Mouse (Mus musculus) midbrain, embryonic 13.5 days (tissue): ENCODE data around the gene Rras. TPM values are rescaled to one million over a fixed set of nuclear protein-coding genes. Genes with fewer than 3 reads are reported as not detected.

Experiments used
- ATAC-seq: fragments of 200-750 bp; cut with Nextera tagmentation; 2 replicates; pipeline ENCODE4 v1.8.0; 2017; ENCODE audit warnings: mild to moderate bottlenecking, moderate TSS enrichment, moderate library complexity
- H3K27ac ChIP-seq: fragments of 300-500 bp; sonication (generic); 2 replicates; pipeline ENCODE4 v1.5.1; 2015; ENCODE audit warnings: inconsistent platforms, mild to moderate bottlenecking, moderate library complexity
- H3K27me3 ChIP-seq: fragments of 300-500 bp; sonication (generic); 2 replicates; pipeline ENCODE4 v1.6.1; 2015; ENCODE audit warnings: mild to moderate bottlenecking, inconsistent platforms
- H3K36me3 ChIP-seq: fragments of 300-500 bp; sonication (generic); 2 replicates; pipeline ENCODE4 v1.6.1; 2015; ENCODE audit warnings: mild to moderate bottlenecking, inconsistent platforms
- H3K4me1 ChIP-seq: fragments of 300-500 bp; sonication (generic); replicated peaks from 2 replicates; pipeline ENCODE4 v1.6.1; 2015; ENCODE audit warnings: inconsistent platforms
- H3K4me2 ChIP-seq: fragments of 300-500 bp; sonication (generic); replicated peaks from 2 replicates; pipeline ENCODE4 v1.6.1; 2015; ENCODE audit warnings: moderate library complexity, mild to moderate bottlenecking, inconsistent platforms
- H3K4me3 ChIP-seq: fragments of 300-500 bp; sonication (generic); replicated peaks from 2 replicates; pipeline ENCODE4 v1.5.1; 2015; ENCODE audit warnings: mild to moderate bottlenecking, inconsistent platforms
- H3K9ac ChIP-seq: fragments of 300-500 bp; sonication (generic); replicated peaks from 2 replicates; pipeline ENCODE4 v1.6.1; 2015; ENCODE audit warnings: mild to moderate bottlenecking, inconsistent platforms
- H3K9me3 ChIP-seq: fragments of 300-500 bp; sonication (generic); 2 replicates; pipeline ENCODE4 v1.6.1; 2016; ENCODE audit warnings: mild to moderate bottlenecking, inconsistent platforms
- WGBS: fragments of 180-500 bp; shearing (Covaris S2); methylation state at CpG from one replicate; pipeline ENCODE4 v1.1.7; 2015; 5-methylcytosine and 5-hydroxymethylcytosine counted together
- polyA plus RNA-seq: library from polyadenylated mRNA; unstranded; fragments of >200 nt; fragmentation: Nextera tagmentation; extraction: Ambion mirVana; gene quantifications from 2 replicates; pipeline ENCODE4 v1.2.1, GENCODE M21; 2015

Rras gene
- 8.4 and 9.6 TPM in 2 replicates for polyA plus RNA-seq

DNA sequence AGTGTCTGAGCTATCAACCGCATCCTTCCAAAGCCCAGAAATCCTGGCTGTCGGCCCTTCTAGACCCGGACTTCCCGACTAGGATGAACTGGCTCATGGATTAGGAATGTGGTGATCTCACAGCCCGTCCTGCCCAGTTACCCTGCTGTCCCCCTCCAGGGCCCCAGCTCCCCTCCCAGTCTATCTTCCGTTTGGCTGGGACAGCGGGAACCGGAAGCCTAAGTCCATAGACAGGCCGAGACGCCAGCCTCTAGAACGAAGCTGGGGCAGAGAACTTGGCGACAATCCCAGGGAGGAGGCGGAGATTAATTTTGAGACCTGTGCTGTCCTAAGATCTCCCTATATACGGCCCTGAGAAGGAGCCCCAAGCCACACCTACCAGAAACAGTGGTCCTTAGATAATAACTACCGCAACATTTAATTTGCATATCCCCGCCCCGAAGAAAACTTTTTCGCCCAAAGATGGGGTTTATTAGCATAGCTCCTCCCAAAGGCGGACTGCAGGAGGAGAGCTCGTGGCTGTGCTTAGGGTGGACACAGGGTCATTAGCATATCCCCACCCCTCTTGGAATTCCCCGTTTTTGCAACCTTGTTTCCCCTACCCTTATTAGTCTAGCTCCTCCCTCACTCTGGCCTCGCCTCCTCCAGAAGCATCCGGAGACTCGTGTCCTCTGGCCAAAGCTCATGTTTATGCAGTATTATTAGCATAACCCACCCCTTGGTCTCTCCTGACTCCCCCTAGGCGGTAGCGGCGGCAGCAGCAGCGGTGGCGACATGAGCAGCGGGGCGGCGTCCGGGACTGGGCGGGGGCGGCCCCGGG is at the start of gene Rras:
Gene Rras, plus strand, starts transcription at position 720 of the 820 bp plus-strand sequence.
- 0% methylated on average over 36 of the region's 36 CpGs for WGBS
- H3K9me3 ChIP-seq = no peaks in the 10 kb centered on the region
- H3K9ac ChIP-seq = peak within 1 kb of the TSS; percentile 71
- peaks cover 16% of the 10 kb centered on the region for H3K36me3 ChIP-seq
- H3K4me3 ChIP-seq = peak within 1 kb of the TSS; percentile 95
- peaks cover 42% of the 10 kb centered on the region for H3K4me1 ChIP-seq
- H3K27ac ChIP-seq = peak within 1 kb of the TSS; percentile 80
- peak; percentile 85 for ATAC-seq
- H3K27me3 ChIP-seq = peaks cover 7% of the 10 kb centered on the region; the same call in 1 of the 2 replicates
- H3K4me2 ChIP-seq = peak within 1 kb of the TSS; percentile 76

DNA sequence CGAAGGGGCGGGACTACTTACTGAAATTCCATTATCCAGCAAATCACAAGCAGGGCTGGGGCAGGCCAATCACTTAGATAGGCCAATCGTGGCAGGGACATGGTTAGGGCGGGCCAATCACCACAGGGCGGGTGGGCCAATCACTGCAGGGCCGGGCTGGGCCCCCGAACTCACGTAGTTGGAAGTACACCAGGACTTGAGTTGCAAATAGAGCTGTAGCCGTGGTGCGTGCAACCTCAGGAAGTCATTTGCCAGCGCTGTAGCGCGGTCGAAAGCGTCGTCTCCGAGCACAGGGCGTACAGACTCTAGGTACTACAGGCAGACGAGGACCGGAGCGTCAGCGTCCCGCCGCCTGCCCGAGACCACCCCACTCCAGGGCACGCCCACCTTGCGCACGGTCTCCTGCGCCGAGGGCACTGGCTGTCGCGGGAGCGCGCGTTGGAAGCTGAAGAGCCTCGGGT is 47.5 kb upstream of the Rras start:
- peak overlapping the region; percentile 71 for H3K9ac ChIP-seq
- peak; percentile 96 for ATAC-seq
- peak overlapping the region; percentile 86 for H3K27ac ChIP-seq
- no peaks in the 10 kb centered on the region for H3K27me3 ChIP-seq
- H3K4me2 ChIP-seq = peak overlapping the region; percentile 77
- no peaks in the 10 kb centered on the region for H3K9me3 ChIP-seq
- H3K4me1 ChIP-seq = peaks cover 45% of the 10 kb centered on the region
- under 1% methylated on average over 36 of the region's 36 CpGs for WGBS
- peak overlapping the region; percentile 55 for H3K4me3 ChIP-seq
- H3K36me3 ChIP-seq = peaks cover 29% of the 10 kb centered on the region

DNA sequence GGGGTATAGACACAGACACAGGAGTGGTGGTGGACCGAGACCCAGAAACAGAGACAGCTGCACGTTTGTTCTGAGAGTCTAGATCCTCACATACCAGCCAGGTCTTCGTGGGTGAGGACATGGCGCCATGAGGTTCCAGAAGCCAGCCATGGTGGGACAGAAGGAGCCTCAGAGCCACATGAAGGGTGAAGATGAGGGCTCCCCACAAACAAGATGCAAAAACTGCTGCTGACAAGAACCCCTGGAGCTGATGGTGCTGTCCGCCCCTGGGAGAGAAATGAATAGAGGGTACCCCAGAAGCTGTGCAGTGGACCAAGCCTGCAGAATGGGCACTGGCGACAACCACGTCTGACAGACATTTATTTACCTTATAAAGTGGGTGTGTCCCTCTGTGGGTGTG is 46.6 kb upstream of the Rras start:
- Histone ChIP-seq H3K9me3 (no peaks in the 10 kb centered on the region), H3K4me3 (peak overlapping the region; percentile 55), H3K4me2 (peak overlapping the region; percentile 77), H3K36me3 (peaks cover 29% of the 10 kb centered on the region), H3K27me3 (no peaks in the 10 kb centered on the region), H3K4me1 (peaks cover 50% of the 10 kb centered on the region), H3K27ac (peak overlapping the region; percentile 86), H3K9ac (peak overlapping the region; percentile 71)
- no peak for ATAC-seq
- 78% methylated on average over 7 of the region's 7 CpGs for WGBS

DNA sequence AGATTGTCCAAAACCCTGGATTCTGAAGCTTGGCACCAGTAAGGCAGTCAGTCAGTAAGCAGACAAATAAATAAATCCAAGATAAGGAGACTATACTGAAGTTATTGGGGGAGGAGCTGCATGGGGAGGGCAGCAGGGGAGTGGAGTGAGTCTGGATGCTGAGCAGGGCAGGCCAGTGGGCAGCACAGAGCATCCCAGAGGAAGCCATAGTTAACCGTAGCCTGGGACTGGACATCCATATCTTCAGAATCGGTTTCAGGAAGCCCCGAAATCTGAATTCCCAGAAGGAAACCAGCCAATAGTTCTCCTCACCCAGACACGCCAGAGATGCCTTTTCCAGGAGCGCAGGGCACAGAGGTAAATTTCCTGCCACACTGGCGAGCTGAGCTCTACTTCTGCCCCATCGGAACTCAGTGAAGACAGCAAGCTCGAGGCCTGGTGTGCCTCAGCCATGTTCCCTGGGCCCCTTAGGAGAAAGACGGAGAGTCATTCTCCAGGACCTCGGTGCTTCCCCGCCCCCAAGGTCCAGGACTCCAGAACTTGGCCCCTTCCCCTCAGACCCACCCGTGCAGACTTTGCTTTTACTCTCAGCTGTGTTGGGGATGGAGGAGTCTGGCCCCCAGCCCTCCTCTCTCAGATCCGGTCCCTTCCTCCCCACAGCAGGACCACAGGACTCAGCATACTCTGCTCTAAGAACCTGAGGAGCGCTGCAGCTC is 44.2 kb upstream of the Rras start:
- Histone ChIP-seq H3K9ac (peak overlapping the region; percentile 77), H3K27me3 (no peaks in the 10 kb centered on the region), H3K4me2 (peak overlapping the region; percentile 93), H3K36me3 (peaks cover 35% of the 10 kb centered on the region), H3K27ac (peak overlapping the region; percentile 97), H3K9me3 (no peaks in the 10 kb centered on the region), H3K4me1 (peaks cover 50% of the 10 kb centered on the region), H3K4me3 (peak overlapping the region; percentile 58)
- ATAC-seq = no peak
- WGBS = 26% methylated on average over 14 of the region's 14 CpGs

DNA sequence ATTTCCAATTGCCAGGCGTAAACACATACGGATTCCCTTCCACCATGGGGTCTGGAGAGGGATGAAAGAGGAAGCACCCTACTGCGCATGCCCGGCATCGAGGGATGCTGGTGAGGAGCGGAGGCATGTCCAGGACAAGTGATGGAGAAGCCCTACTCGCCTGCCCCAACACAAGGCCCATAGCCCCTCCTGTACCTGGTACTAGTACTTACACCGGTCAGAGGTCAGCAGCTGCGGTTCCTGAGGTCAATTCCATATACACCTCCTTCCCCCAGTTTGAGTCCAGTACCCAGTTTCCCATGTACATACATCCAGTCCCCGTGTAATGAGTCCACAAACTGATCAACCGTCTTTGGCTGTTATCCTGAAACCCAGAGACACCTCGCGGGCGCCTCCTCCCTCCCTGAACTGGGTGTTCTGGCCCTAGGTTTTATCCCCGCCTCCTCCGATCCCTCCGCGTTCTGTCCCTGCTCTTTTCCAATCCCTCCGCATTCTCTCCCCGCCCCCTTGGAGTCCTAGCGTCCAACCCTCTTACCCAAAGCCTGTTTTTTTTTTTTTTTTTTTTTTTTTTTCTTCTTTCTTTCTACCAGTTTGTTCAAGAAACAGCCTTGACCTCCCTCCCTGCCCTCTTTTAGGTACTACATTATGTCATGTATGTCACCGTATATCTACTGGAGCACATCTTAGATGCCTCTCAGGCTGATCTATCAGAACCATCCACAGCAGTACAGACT is 43.2 kb upstream of the Rras start, which contains the start of gene Cpt1c:
Gene Cpt1c, minus strand, starts transcription at position 469 of the 734 bp plus-strand sequence.
- under 1% methylated on average over 22 of the region's 22 CpGs for WGBS
- no peaks in the 10 kb centered on the region for H3K27me3 ChIP-seq
- H3K4me3 ChIP-seq = peak within 1 kb of the TSS; percentile 58
- peaks cover 48% of the 10 kb centered on the region for H3K4me1 ChIP-seq
- H3K9ac ChIP-seq = peak within 1 kb of the TSS; percentile 77
- H3K9me3 ChIP-seq = no peaks in the 10 kb centered on the region
- H3K27ac ChIP-seq = peak within 1 kb of the TSS; percentile 97
- ATAC-seq = peak; percentile 65
- peaks cover 44% of the 10 kb centered on the region for H3K36me3 ChIP-seq
- peak within 1 kb of the TSS; percentile 93 for H3K4me2 ChIP-seq

DNA sequence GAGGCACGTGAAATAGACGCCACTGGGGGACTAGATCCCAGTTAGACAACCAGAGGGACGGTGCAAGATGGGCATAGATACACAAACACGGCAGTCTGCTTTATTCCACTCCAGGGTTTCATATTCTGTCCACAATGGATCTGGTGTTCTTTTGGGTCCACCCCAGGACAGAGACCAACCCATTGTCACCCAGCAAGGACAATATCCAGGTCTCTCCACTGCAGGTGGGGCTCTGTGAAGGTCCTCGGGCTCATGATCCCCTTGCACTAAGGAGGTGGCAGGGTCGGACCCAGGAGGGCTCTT is 42.7 kb upstream of the Rras start:
- no peak for ATAC-seq
- no peaks in the 10 kb centered on the region for H3K9me3 ChIP-seq
- peak overlapping the region; percentile 93 for H3K4me2 ChIP-seq
- H3K4me3 ChIP-seq = peak overlapping the region; percentile 58
- H3K27me3 ChIP-seq = no peaks in the 10 kb centered on the region
- H3K4me1 ChIP-seq = peaks cover 44% of the 10 kb centered on the region
- peaks cover 49% of the 10 kb centered on the region for H3K36me3 ChIP-seq
- H3K9ac ChIP-seq = peak overlapping the region; percentile 42; the same call in 1 of the 2 replicates
- WGBS = 21% methylated on average over 6 of the region's 6 CpGs
- H3K27ac ChIP-seq = peak overlapping the region; percentile 97

DNA sequence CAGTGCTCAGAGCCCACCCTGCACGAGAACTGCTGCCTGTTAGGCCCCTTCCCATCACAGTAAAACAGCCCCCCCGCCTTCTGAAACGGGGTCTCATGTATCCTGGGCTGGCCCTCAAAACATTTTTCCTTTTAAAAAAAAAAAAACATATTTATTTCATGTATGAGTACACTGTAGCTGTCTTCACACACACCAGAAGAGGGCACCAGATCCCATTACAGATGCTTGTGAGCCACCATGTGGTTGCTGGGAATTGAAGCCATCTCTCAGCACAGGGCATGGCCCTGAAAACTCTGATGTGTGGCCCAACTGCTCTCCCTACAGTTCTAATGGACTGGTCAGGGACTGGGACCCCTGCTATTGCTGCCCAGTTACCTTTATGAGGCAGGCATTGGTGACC is 39.5 kb upstream of the Rras start:
- no peaks in the 10 kb centered on the region for H3K27me3 ChIP-seq
- no peak for ATAC-seq
- no peaks in the 10 kb centered on the region for H3K9me3 ChIP-seq
- H3K4me3 ChIP-seq = no peak overlapping the region
- no peak overlapping the region for H3K4me2 ChIP-seq
- WGBS = 99% methylated on average over 3 of the region's 3 CpGs
- no peak overlapping the region for H3K9ac ChIP-seq
- no peak overlapping the region for H3K27ac ChIP-seq
- H3K36me3 ChIP-seq = peaks cover 77% of the 10 kb centered on the region
- H3K4me1 ChIP-seq = peaks cover 21% of the 10 kb centered on the region

DNA sequence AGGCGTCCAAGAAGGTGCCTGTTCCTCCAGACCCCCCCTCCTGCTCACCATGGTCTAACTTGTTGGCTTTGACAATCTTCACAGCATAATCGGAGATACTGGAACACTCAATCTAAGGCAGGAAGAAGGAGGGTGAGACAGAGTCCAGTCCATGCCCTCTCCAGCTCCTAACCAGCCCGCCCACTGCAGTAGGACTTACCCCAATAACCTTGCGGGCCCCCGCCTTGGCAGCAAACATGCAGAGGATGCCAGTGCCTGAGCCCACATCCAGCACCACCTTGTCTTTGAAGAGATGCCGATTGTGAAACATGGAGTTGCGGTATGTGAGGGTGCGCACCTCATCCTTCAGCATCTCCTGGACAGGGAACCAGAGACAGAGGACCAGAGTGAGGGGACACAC is 36.2 kb upstream of the Rras start:
- Histone ChIP-seq H3K27me3 (no peaks in the 10 kb centered on the region), H3K36me3 (peaks cover 63% of the 10 kb centered on the region), H3K9me3 (no peaks in the 10 kb centered on the region), H3K9ac (no peak overlapping the region), H3K4me3 (no peak overlapping the region), H3K27ac (no peak overlapping the region), H3K4me1 (peaks cover 25% of the 10 kb centered on the region), H3K4me2 (no peak overlapping the region)
- no peak for ATAC-seq
- WGBS = 95% methylated on average over 8 of the region's 8 CpGs

DNA sequence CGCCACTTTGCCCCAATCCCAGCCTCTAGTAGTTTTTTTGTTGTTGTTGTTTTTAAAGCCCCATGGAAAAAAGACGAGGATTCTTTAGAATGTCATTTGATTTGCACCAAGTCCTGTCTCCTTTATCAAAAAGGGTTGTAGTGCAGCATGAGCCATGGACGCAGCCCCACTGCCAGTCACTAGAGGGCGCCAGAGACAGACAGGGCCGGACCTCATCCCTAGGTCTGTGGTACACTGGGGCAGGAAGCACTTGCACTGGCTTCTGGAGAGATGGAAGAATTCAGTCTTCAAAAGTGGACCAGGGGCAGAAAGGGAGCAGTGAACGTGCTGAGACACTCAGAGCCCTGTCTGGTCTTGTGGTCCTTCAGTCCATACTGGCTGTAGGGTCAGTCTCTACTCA is 34.7 kb upstream of the Rras start:
- Histone ChIP-seq H3K27ac (peak overlapping the region; percentile 95; the same call in 1 of the 2 replicates), H3K9me3 (no peaks in the 10 kb centered on the region), H3K4me1 (peaks cover 31% of the 10 kb centered on the region), H3K27me3 (no peaks in the 10 kb centered on the region), H3K9ac (no peak overlapping the region), H3K4me3 (no peak overlapping the region), H3K4me2 (peak overlapping the region; percentile 65), H3K36me3 (peaks cover 48% of the 10 kb centered on the region)
- WGBS = 39% methylated on average over 6 of the region's 6 CpGs
- ATAC-seq = no peak

DNA sequence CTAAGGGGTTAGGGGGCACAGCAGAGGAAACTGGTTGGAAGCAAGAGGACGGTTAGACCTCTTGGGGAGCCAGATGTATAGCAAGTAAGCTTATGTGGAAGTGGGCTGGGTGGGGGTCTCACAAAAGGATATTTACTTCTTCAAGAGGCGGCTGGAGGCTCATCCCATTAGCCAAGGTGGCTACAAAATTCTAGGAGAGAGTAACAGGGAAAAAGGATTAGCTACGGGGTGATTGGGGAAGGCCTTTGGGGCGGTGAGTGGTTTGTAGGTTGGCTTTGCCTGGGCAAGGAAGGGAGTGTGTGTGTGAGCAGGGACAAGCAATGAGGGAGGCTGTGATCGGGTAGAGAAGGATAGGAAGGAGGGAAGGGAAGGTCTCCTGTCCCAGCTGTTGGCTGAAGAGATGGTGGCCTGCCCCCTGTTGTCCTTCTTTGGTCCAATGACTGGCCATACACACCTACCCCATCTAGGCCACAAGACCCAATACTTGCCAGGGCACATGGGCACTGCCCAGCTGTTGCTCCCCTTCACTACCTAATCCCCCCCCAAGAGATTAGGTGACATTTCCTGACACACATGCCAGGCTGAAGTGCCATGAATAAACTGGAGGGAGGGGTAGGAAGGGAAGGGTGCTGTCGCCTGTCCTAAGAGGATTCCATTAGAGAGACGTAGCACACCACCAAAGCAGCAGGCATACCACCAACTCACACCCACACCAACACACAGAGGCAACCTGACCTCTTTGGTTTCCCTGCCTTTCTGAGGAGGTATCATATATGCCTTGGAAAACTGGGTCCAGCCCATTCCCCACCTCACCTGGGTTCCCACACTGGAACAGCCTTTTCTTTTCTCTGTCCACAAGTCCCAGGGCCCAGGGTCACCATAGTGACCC is 33.6 kb upstream of the Rras start:
- H3K4me1 ChIP-seq = peaks cover 40% of the 10 kb centered on the region
- peaks cover 37% of the 10 kb centered on the region for H3K36me3 ChIP-seq
- 59% methylated on average over 7 of the region's 7 CpGs for WGBS
- peak overlapping the region; percentile 65 for H3K4me2 ChIP-seq
- peak overlapping the region; percentile 52 for H3K9ac ChIP-seq
- no peaks in the 10 kb centered on the region for H3K27me3 ChIP-seq
- H3K4me3 ChIP-seq = peak overlapping the region; percentile 94
- H3K27ac ChIP-seq = peak overlapping the region; percentile 95
- no peaks in the 10 kb centered on the region for H3K9me3 ChIP-seq
- ATAC-seq = no peak

DNA sequence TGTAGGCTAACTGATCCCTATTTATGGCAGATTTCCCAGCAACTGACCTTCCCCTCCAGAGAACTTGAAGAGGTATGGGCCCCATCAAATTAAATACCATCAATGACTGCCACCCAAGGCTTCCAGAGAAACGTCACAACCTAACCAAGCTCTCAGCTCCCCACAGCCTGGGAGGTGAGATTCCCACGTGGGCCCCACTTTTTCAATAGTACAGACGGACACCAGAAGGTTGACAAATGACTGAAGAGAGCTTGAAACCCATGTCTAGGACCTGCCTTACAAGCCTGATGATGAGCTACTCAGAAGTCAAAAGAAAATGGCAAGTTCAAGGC is 33.0 kb upstream of the Rras start:
- no peak for ATAC-seq
- WGBS = 52% methylated on average over 3 of the region's 3 CpGs
- peak overlapping the region; percentile 65 for H3K4me2 ChIP-seq
- peak overlapping the region; percentile 95; the same call in 1 of the 2 replicates for H3K27ac ChIP-seq
- peaks cover 45% of the 10 kb centered on the region for H3K4me1 ChIP-seq
- H3K9me3 ChIP-seq = no peaks in the 10 kb centered on the region
- no peaks in the 10 kb centered on the region for H3K27me3 ChIP-seq
- H3K36me3 ChIP-seq = peaks cover 31% of the 10 kb centered on the region
- H3K4me3 ChIP-seq = peak overlapping the region; percentile 94
- peak overlapping the region; percentile 52 for H3K9ac ChIP-seq
